Mouse (Mus musculus) heart, postnatal 10 days (tissue): Measurements from ENCODE around the gene Olfr871. TPM values are rescaled to one million over a fixed set of nuclear protein-coding genes. Genes with fewer than 3 reads are reported as not detected.
"Not testable (repeated sequence)": the region's sequence is repeated elsewhere in the genome, so short reads cannot be mapped to it uniquely, and the experiment has no call there.

Experiments used
- DNase-seq, 2 experiments: peaks; one replicate each; pipeline ENCODE4 v3.0.0; 2021
- intact Hi-C: fragments of 180-260 bp; cut with DNase I; formaldehyde crosslinking; loops from one replicate; pipeline ENCODE4 v1.15.1; 2025
- total RNA-seq, 2 experiments: library from RNA; stranded (reverse); gene quantifications; 2 replicates each; pipeline ENCODE4 v1.2.3; 2021

The Olfr871 gene
- total RNA-seq, result not detected

DNA sequence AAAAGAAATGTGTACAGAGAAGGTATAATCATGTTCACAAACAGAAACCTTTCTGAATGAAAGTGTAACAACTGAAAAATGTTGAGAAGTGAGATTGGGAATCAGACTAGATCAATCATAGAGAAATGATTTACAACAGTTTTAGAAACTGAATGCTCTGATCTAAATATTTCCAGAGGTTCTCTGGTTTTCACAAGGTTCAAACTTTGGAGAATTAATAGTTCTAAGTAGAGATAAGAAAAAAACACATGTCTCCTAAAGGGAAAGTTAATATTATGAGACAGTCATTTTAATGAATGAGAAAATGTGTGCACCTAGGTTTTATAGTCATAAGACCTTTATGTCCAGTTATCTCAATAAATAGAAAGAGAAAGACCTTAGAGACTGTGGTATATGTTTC, at the start of gene Olfr871:
Gene Olfr871, plus strand, starts transcription at position 301 of the 400 bp plus-strand sequence.
- intact Hi-C loops, result no loop called here
- no peak for DNase-seq

GRCm38 (mm10) chr9:20173957-20174356, 38.0 kb upstream of the Olfr871 start, which contains the start of gene Olfr870:
TSS of gene Olfr870 (minus strand) at chr9:20174057.
- no peak for DNase-seq
- intact Hi-C loops, result no loop called here

DNA sequence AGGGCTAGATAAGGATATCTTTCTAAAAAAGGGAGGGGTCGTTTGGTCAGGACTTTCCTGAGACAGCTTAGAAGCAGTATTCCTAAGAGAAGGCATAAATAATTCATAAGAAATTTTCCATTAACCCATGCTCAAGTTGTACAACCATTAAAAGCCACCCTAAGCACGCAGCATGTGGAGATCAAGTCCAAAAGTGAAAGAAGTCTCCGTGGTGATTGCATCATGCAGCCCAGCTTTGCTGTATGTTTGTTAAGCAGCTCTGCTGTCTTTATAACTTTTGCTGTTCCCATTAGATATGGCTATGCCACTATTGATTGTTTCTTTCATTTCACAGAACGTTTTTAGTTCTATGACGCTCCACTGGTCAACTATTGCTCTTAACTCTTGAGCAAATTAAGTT, 32.5 kb upstream of the Olfr871 start:
- DNase-seq, result no peak
- intact Hi-C loops, result loop anchor here (2.0 kb wide), 1 partner anchor 19 kb away; no protein-coding TSS in a partner anchor

DNA sequence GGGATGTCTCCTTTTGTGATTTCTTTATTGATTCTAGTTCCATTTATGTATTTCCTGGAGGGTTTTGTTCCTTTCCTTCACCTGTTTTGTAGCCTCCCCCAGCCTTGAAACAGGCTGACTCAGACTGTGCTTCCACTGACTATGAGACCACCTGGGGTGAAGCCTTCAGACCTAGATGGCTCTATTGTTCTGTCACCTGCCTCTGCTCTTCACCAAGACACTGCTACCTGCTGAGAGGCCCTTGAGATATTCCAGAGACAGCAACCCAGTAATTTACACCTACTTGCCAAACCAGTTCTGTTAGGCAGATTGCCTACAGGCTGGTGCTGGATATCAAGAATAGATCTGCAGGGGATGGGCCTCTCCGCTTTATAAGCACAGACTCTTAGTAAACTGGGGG, 9.9 kb upstream of the Olfr871 start:
- intact Hi-C loops, result no loop called here
- DNase-seq, result no peak

DNA sequence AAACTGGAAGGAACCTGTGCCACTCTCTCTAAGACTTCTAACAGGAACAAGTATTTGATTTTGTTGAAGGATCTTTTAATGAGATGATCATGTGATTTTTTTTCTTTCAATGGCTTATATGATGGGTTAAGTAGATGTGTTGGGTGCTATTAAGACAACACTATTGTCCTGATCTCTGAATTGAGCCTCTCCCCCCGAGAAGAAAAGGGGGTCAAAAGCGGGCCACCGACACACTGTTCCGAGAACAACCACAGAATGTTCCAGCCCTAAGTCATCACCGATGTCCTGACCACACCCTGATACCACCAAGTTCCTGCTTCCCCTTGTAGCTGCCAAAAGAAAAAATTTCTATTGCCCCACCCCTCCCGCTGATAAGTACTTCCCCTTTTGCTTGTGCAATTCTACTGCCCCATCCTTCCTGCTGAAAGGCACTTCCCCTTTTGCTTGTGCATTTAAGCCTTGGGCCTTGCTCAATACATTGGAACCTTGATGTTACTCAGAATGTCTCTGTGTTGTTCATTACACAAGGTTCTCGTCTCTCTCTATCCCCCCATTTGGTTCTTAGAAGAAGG, 8.5 kb upstream of the Olfr871 start:
- intact Hi-C loops, DNase-seq: not testable (repeated sequence)

GRCm38 (mm10) chr9:20210812-20211211, 1.2 kb upstream of the Olfr871 start:
- intact Hi-C loops, result no loop called here
- no peak for DNase-seq

GRCm38 (mm10) chr9:20211477-20211876, 530 bp upstream of the Olfr871 start:
- intact Hi-C loops, result no loop called here
- no peak for DNase-seq

- intact Hi-C loops, result no loop called here
- DNase-seq, result no peak
Measured at GRCm38 (mm10) chr9:20236819-20237218, 24.8 kb downstream of the Olfr871 start, which contains the start of gene Olfr872. TSS of gene Olfr872 (plus strand) at chr9:20237119.

DNA sequence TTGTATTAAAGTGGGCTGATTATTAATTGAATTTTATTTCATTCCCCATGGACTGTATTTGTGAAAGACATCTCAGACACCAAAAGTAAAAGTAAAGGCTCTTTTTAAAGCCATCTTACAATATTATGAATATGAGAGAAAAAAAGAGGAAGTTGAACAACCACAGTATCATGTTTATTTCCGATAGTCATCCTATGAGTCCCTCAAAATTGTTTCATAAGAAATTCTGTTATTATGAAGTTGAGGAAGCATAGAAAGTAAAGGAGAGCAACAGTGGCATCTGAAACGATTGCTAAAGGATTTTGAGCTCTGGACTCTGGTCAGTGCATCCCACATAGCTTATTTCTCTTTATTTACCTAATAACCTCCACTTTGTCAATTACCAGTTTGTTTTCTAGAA, 25.4 kb downstream of the Olfr871 start:
- intact Hi-C loops, result no loop called here
- DNase-seq, result no peak

Other genes with a start within 250 kb of the Olfr871 start
- gene Olfr866, start 184.2 kb upstream of the Olfr871 start, total RNA-seq, result not detected
- not detected for gene Olfr867, start 154.6 kb upstream of the Olfr871 start, total RNA-seq
- not detected for gene Olfr868, start 113.6 kb upstream of the Olfr871 start, total RNA-seq
- not detected for gene Olfr869, start 83.2 kb upstream of the Olfr871 start, total RNA-seq
- gene Olfr870, start 38.1 kb upstream of the Olfr871 start, total RNA-seq, result not detected
- gene Olfr872, start 24.9 kb downstream of the Olfr871 start, total RNA-seq, result not detected
- not detected for gene Olfr39, start 70.1 kb downstream of the Olfr871 start, total RNA-seq
- gene Olfr873, start 86.3 kb downstream of the Olfr871 start, total RNA-seq, result not detected
- gene Olfr18, start 123.9 kb downstream of the Olfr871 start, total RNA-seq, result under 1 TPM in 1 of 2 experiments, not detected in 1; 0.10 TPM
- 10 to 100 TPM; 13.2 to 15.2 TPM for gene Zfp560, start 173.0 kb downstream of the Olfr871 start, total RNA-seq
- gene Zfp26, start 248.0 kb downstream of the Olfr871 start, total RNA-seq, result 10 to 100 TPM; 17.1 to 18.2 TPM